10 mouse cellular contexts compared by ENCODE assay signal in genomic region chr7:123039302-123039701, GRCm38 (mm10).
A peak's percentile ranks its signal among the peaks of the same experiment; 100 is the strongest.
DNase-seq lines count a peak whose midpoint lies in the region; ATAC-seq and TF ChIP-seq lines count a peak whose summit lies in the region.
"Had no signal": no experiment of that assay in that cellular context is flagged by ENCODE, and none has a peak within 500 bp of the region (broad histone marks: within the 10 kb centered on the region; RNA-seq: fewer than 3 reads in every experiment).

No protein-coding gene starts in this region.

- H3K9me3 ChIP-seq in E14TG2a.4 (ENCODE audit: low read length), result no peaks in the 10 kb centered on the region
- H3K9me3 ChIP-seq: stomach, embryonic 15.5 days had no signal

- peak; percentile 73 for TF ChIP-seq CTCF in layer of hippocampus, adult 2 months (conservative IDR thresholded peaks at IDR 0.05)
- TF ChIP-seq CTCF in E14TG2a.4 (conservative IDR thresholded peaks at IDR 0.05; ENCODE audit: low read length), result peak; percentile 65

- no peaks in the 10 kb centered on the region for H3K27me3 ChIP-seq in E14TG2a.4 (ENCODE audit: insufficient read depth, low read length)
- H3K27me3 ChIP-seq: stomach, embryonic 15.5 days had no signal

- ATAC-seq in megakaryocyte progenitor cell, adult 5-6 weeks (replicated peaks; ENCODE audit: poor library complexity), result peak; percentile 71

- H3K36me3 ChIP-seq in E14TG2a.4 (ENCODE audit: insufficient read depth, low read length), result no peaks in the 10 kb centered on the region
- H3K36me3 ChIP-seq: heart, embryonic 13.5 days; stomach, embryonic 15.5 days had no signal

- no peak overlapping the region for H3K27ac ChIP-seq in layer of hippocampus, adult 2 months
- H3K27ac ChIP-seq: heart, embryonic 13.5 days; macrophage; stomach, embryonic 15.5 days had no signal

- no peak overlapping the region for H3K4me3 ChIP-seq in layer of hippocampus, adult 2 months
- H3K4me3 ChIP-seq in E14TG2a.4 (replicated peaks; ENCODE audit: low read length), result no peak overlapping the region
- H3K4me3 ChIP-seq: heart, embryonic 13.5 days; stomach, embryonic 15.5 days had no signal

- no peaks in the 10 kb centered on the region for H3K4me1 ChIP-seq in E14TG2a.4 (replicated peaks; ENCODE audit: low read depth, low read length)
- H3K4me1 ChIP-seq: heart, embryonic 13.5 days; stomach, embryonic 15.5 days had no signal

- no peak for DNase-seq in layer of hippocampus, adult 2 months (ENCODE audit: low spot score in 2 of 2)
- DNase-seq in layer of hippocampus, postnatal 36 days, result no peak
- DNase-seq in T-cell, adult 2 months (ENCODE audit: low spot score), result peak; percentile 5
- no peak for DNase-seq in urinary bladder, adult 18-20 months (ENCODE audit: low spot score in 2 of 2)
- DNase-seq in heart, postnatal 4 days, result no peak
